Mouse (Mus musculus) ES-Bruce4 (cell line): ENCODE results near the gene Tlr9.

Source experiments
- CTCF ChIP-seq: IDR thresholded peaks from one replicate; pipeline ENCODE4 v1.8.1; 2011; ENCODE audit warnings: low read depth, low read length
- EP300 ChIP-seq: IDR thresholded peaks from 2 replicates; pipeline ENCODE4 v1.6.1; 2011; ENCODE audit warnings: low read depth, low read length; ENCODE audit not compliant: insufficient read depth
- POLR2A ChIP-seq: IDR thresholded peaks from one replicate; pipeline ENCODE4 v1.8.1; 2011; ENCODE audit warnings: low read length; ENCODE audit not compliant: insufficient read depth

DNA sequence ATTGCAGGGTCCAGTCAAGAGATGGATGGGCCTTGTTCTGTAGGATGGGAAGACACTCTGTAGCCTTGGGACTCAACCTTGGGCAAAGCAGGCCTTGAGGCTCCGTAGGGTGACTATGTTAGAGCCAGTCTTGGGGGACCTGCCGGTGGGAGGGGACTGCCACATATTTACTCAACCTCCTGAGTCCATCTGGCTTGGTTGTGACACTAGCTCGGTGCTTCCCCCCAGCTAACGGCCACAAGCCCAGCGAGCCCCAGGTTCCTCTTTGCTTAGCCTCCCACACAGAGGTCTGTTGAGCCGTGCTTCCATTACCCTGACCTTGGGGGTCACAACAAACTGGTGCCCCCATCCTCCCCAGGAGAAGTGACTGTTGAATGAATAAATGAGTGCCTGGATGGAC lies 38.7 kb downstream of the Tlr9 start:
- no peak for TF ChIP-seq CTCF
- no peak for TF ChIP-seq POLR2A
- TF ChIP-seq EP300, result no peak
